Mouse (Mus musculus) MEL (cell line): ENCODE data around the gene Gnai3. TPM values are rescaled to one million over a fixed set of nuclear protein-coding genes. Genes with fewer than 3 reads are reported as not detected.

Source experiments
- DNase-seq: peaks from one replicate; pipeline ENCODE4 v3.0.0; 2011; ENCODE audit warnings: low read depth, low spot score
- H3K27ac ChIP-seq: 2 replicates; pipeline ENCODE4 v1.5.1; 2012; ENCODE audit warnings: low read depth, mild to moderate bottlenecking, control low read depth, low read length, moderate library complexity; ENCODE audit not compliant: control insufficient read depth
- H3K27me3 ChIP-seq, 2 experiments: fragments of 150-350 bp in 1 of 2; sonication (generic) in 1 of 2; 2 replicates each; pipeline ENCODE4 v1.6.1; 2012; ENCODE audit warnings: low read length in 2 of 2, mild to moderate bottlenecking in 2 of 2, improper control_type of control experiment in 1 of 2, moderate library complexity in 1 of 2; ENCODE audit not compliant: insufficient read depth in 2 of 2, control insufficient read depth in 1 of 2
- H3K36me3 ChIP-seq, 2 experiments: 2 replicates each; pipeline ENCODE4 v1.6.1; 2012 to 2014; ENCODE audit warnings: low read length in 2 of 2, improper control_type of control experiment in 1 of 2, inconsistent platforms in 1 of 2, mild to moderate bottlenecking in 1 of 2; ENCODE audit not compliant: insufficient read depth in 2 of 2, control insufficient read depth in 1 of 2
- H3K4me1 ChIP-seq, 2 experiments: fragments of 150-350 bp in 1 of 2; sonication (generic) in 1 of 2; 2 replicates each; pipeline ENCODE4 v1.6.1; 2012; ENCODE audit warnings: low read length in 2 of 2, improper control_type of control experiment in 1 of 2, mild to moderate bottlenecking in 1 of 2; ENCODE audit not compliant: insufficient read depth in 2 of 2, control insufficient read depth in 1 of 2
- H3K4me3 ChIP-seq, 2 experiments: fragments of 150-350 bp in 1 of 2; sonication (generic) in 1 of 2; 2 replicates each; pipeline ENCODE4 v1.5.1; 2012; ENCODE audit warnings: low read depth in 2 of 2, low read length in 2 of 2, mild to moderate bottlenecking in 2 of 2, moderate library complexity in 2 of 2, control low read depth in 1 of 2, improper control_type of control experiment in 1 of 2; ENCODE audit not compliant: control insufficient read depth in 1 of 2, insufficient read depth in 1 of 2
- H3K79me2 ChIP-seq: 2 replicates; pipeline ENCODE4 v1.6.1; 2012; ENCODE audit warnings: mild to moderate bottlenecking, low read length, moderate library complexity; ENCODE audit not compliant: control insufficient read depth, poor library complexity, insufficient read depth
- H3K9ac ChIP-seq: 2 replicates; pipeline ENCODE4 v1.6.1; 2012; ENCODE audit warnings: low read depth, mild to moderate bottlenecking, control low read depth, low read length, moderate library complexity; ENCODE audit not compliant: control insufficient read depth, poor library complexity, severe bottlenecking
- H3K9me3 ChIP-seq: fragments of 150-350 bp; sonication (generic); replicated peaks from 2 replicates; pipeline ENCODE4 v1.6.1; 2012; ENCODE audit warnings: mild to moderate bottlenecking, low read length, improper control_type of control experiment, moderate library complexity; ENCODE audit not compliant: insufficient read depth
- CHD1 ChIP-seq: IDR thresholded peaks from 2 replicates; pipeline ENCODE4 v1.6.1; 2012; ENCODE audit warnings: low read depth, mild to moderate bottlenecking, inconsistent platforms, low read length, improper control_type of control experiment
- CTCF ChIP-seq, 3 experiments: IDR thresholded peaks in 2 of 3; conservative IDR thresholded peaks in 1 of 3; 2 replicates each; pipeline ENCODE4 v1.5.1; 2011 to 2012; ENCODE audit warnings: low read length in 3 of 3, low read depth in 2 of 3, mild to moderate bottlenecking in 2 of 3, improper control_type of control experiment in 1 of 3, inconsistent platforms in 1 of 3, mixed read lengths in 1 of 3, moderate library complexity in 1 of 3; ENCODE audit not compliant: control insufficient read depth in 1 of 3, insufficient read depth in 1 of 3, poor library complexity in 1 of 3, severe bottlenecking in 1 of 3
- ELF1 ChIP-seq: IDR thresholded peaks from 2 replicates; pipeline ENCODE4 v1.6.1; 2014; ENCODE audit warnings: low read depth, mild to moderate bottlenecking, inconsistent platforms, low read length, improper control_type of control experiment, moderate library complexity
- EP300 ChIP-seq, 2 experiments: IDR thresholded peaks; 2 replicates each; pipeline ENCODE4 v1.6.1; 2011; ENCODE audit warnings: improper control_type of control experiment in 2 of 2, low read length in 2 of 2, low read depth in 1 of 2, mild to moderate bottlenecking in 1 of 2
- GABPA ChIP-seq: IDR thresholded peaks from 2 replicates; pipeline ENCODE4 v1.6.1; 2012; ENCODE audit warnings: low read depth, mild to moderate bottlenecking, inconsistent platforms, low read length, improper control_type of control experiment, moderate library complexity
- HCFC1 ChIP-seq: IDR thresholded peaks from 2 replicates; pipeline ENCODE4 v1.6.1; 2012; ENCODE audit warnings: low read depth, mild to moderate bottlenecking, inconsistent platforms, low read length, improper control_type of control experiment, moderate library complexity
- MAX ChIP-seq: IDR thresholded peaks from 2 replicates; pipeline ENCODE4 v1.6.1; 2011; ENCODE audit warnings: low read length, improper control_type of control experiment
- MAZ ChIP-seq: IDR thresholded peaks from 2 replicates; pipeline ENCODE4 v1.6.1; 2012; ENCODE audit warnings: low read depth, mild to moderate bottlenecking, inconsistent platforms, low read length, improper control_type of control experiment
- MEF2A ChIP-seq: IDR thresholded peaks from 2 replicates; pipeline ENCODE4 v1.6.1; 2014; ENCODE audit warnings: low read depth, mild to moderate bottlenecking, inconsistent platforms, low read length, improper control_type of control experiment; ENCODE audit not compliant: poor library complexity, insufficient replicate concordance, severe bottlenecking; ENCODE audit errors: extremely low read depth
- NELFE ChIP-seq: IDR thresholded peaks from 2 replicates; pipeline ENCODE4 v1.6.1; 2011; ENCODE audit warnings: low read depth, low read length, improper control_type of control experiment
- NRF1 ChIP-seq: IDR thresholded peaks from 2 replicates; pipeline ENCODE4 v1.6.1; 2014; ENCODE audit warnings: low read depth, mild to moderate bottlenecking, inconsistent platforms, low read length, improper control_type of control experiment, moderate library complexity; ENCODE audit not compliant: poor library complexity, insufficient read depth, severe bottlenecking
- POLR2A ChIP-seq, 2 experiments: IDR thresholded peaks; 2 replicates each; pipeline ENCODE4 v1.6.1; 2011 to 2012; ENCODE audit warnings: low read length in 2 of 2, mild to moderate bottlenecking in 2 of 2, control low read depth in 1 of 2, improper control_type of control experiment in 1 of 2, low read depth in 1 of 2, moderate library complexity in 1 of 2; ENCODE audit not compliant: control insufficient read depth in 1 of 2, insufficient read depth in 1 of 2, poor library complexity in 1 of 2
- POLR2AphosphoS2 ChIP-seq: IDR thresholded peaks from 2 replicates; pipeline ENCODE4 v1.6.1; 2011; ENCODE audit warnings: low read length, improper control_type of control experiment
- POLR2AphosphoS5 ChIP-seq: IDR thresholded peaks from 2 replicates; pipeline ENCODE4 v1.6.1; 2012; ENCODE audit warnings: low read depth, borderline replicate concordance, mild to moderate bottlenecking, inconsistent platforms, low read length, moderate library complexity, mixed read lengths
- RAD21 ChIP-seq: IDR thresholded peaks from 2 replicates; pipeline ENCODE4 v1.6.1; 2011; ENCODE audit warnings: mild to moderate bottlenecking, low read depth, low read length, improper control_type of control experiment
- RCOR1 ChIP-seq: IDR thresholded peaks from 2 replicates; pipeline ENCODE4 v1.6.1; 2012; ENCODE audit warnings: low read depth, mild to moderate bottlenecking, inconsistent platforms, low read length, improper control_type of control experiment
- SMC3 ChIP-seq: IDR thresholded peaks from 2 replicates; pipeline ENCODE4 v1.6.1; 2011; ENCODE audit warnings: low read depth, low read length, improper control_type of control experiment
- TAL1 ChIP-seq: IDR thresholded peaks from 2 replicates; pipeline ENCODE4 v1.6.1; 2012; ENCODE audit warnings: mild to moderate bottlenecking, inconsistent platforms, low read length, moderate library complexity, mixed read lengths
- TBP ChIP-seq: IDR thresholded peaks from 2 replicates; pipeline ENCODE4 v1.8.0; 2011; ENCODE audit warnings: low read depth, low read length, improper control_type of control experiment
- UBTF ChIP-seq: IDR thresholded peaks from 2 replicates; pipeline ENCODE4 v1.6.1; 2012; ENCODE audit warnings: low read depth, mild to moderate bottlenecking, inconsistent platforms, low read length, improper control_type of control experiment, moderate library complexity, borderline replicate concordance; ENCODE audit not compliant: insufficient read depth
- ZC3H11A ChIP-seq: IDR thresholded peaks from 2 replicates; pipeline ENCODE4 v1.6.1; 2012; ENCODE audit warnings: low read depth, mild to moderate bottlenecking, inconsistent platforms, low read length, improper control_type of control experiment
- ZMIZ1 ChIP-seq: IDR thresholded peaks from 2 replicates; pipeline ENCODE4 v1.6.1; 2012; ENCODE audit warnings: low read depth, mild to moderate bottlenecking, inconsistent platforms, low read length, improper control_type of control experiment, moderate library complexity
- ZNF384 ChIP-seq: IDR thresholded peaks from 2 replicates; pipeline ENCODE4 v1.6.1; 2012; ENCODE audit warnings: low read depth, mild to moderate bottlenecking, inconsistent platforms, low read length, improper control_type of control experiment
- polyA plus RNA-seq, 2 experiments: library from polyadenylated mRNA; stranded (reverse) in 1 of 2; unstranded in 1 of 2; fragments of >175 nt in 1 of 2; fragments of >200 nt in 1 of 2; gene quantifications; 2 replicates each; pipeline versions ENCODE4 v1.2.1 to v1.2.4; 2012; ENCODE audit warnings: low replicate concordance in 2 of 2, low read depth in 1 of 2; ENCODE audit not compliant: insufficient read length in 2 of 2, insufficient read depth in 1 of 2, missing spikeins in 1 of 2
- total RNA-seq: library from RNA; depleted of rRNA; stranded (reverse); fragments of 300-350 nt; gene quantifications from 2 replicates; pipeline ENCODE4 v1.2.3, GENCODE M21; 2012

The Gnai3 gene
- total and polyA plus RNA-seq, 3 experiments = 74.2 to 96.4 (median 92.1) TPM

GRCm38 (mm10) chr3:108069231-108069870 lies 76.6 kb downstream of the Gnai3 start (continued):
- TF ChIP-seq CHD1 (no peak), EP300 (IDR thresholded peaks at IDR 0.05; ENCODE audit: low read depth in 1 of 2, low read length in 2 of 2) (no peak), TBP (no peak; the same call in 1 of the 2 replicates)

- Histone ChIP-seq H3K4me1 (peaks cover 4 to 9% of the 10 kb centered on the region in 2 experiments; a peak in 3 of 4 replicates), H3K36me3 (peaks cover 0 to 7% of the 10 kb centered on the region in 2 experiments; a peak in 2 of 4 replicates), H3K27ac (no peak overlapping the region), H3K27me3 (no peaks in the 10 kb centered on the region), H3K4me3 (no peak overlapping the region), H3K9me3 (no peaks in the 10 kb centered on the region), H3K79me2 (no peaks in the 10 kb centered on the region), H3K9ac (no peak overlapping the region)
- DNase-seq = no peak
- 0 out of 2 replicates have a peak, but pooled peaks have one; percentile 1 for TF ChIP-seq NELFE
- no peak for TF ChIP-seq CTCF (IDR thresholded peaks at IDR 0.05 in 2 of 3, conservative IDR thresholded peaks at IDR 0.05 in 1 of 3; ENCODE audit: control insufficient read depth in 1 of 3, insufficient read depth in 1 of 3, low read depth in 2 of 3, low read length in 3 of 3, poor library complexity in 1 of 3, severe bottlenecking in 1 of 3)
- no peak for TF ChIP-seq SMC3
- TF ChIP-seq CHD1 = no peak
- TF ChIP-seq UBTF = no peak
- TF ChIP-seq NRF1 = no peak
- no peak for TF ChIP-seq ZMIZ1
These were observed 77.1 kb downstream of the Gnai3 start for GRCm38 (mm10) chr3:108068826-108069225.

- H3K9me3 ChIP-seq = no peaks in the 10 kb centered on the region
- no peaks in the 10 kb centered on the region for H3K27me3 ChIP-seq
- H3K27ac ChIP-seq = no peak overlapping the region
- H3K4me1 ChIP-seq = peaks cover 4 to 9% of the 10 kb centered on the region in 2 experiments; a peak in 3 of 4 replicates
- peaks cover 0 to 7% of the 10 kb centered on the region in 2 experiments; a peak in 2 of 4 replicates for H3K36me3 ChIP-seq
- H3K79me2 ChIP-seq = no peaks in the 10 kb centered on the region
- DNase-seq = no peak
- H3K4me3 ChIP-seq = no peak overlapping the region
- no peak overlapping the region for H3K9ac ChIP-seq
- TF ChIP-seq RCOR1 (no peak), TBP (no peak), HCFC1 (no peak), POLR2AphosphoS2 (no peak), NELFE (no peak), CHD1 (no peak), CTCF (IDR thresholded peaks at IDR 0.05 in 2 of 3, conservative IDR thresholded peaks at IDR 0.05 in 1 of 3; ENCODE audit: control insufficient read depth in 1 of 3, insufficient read depth in 1 of 3, low read depth in 2 of 3, low read length in 3 of 3, poor library complexity in 1 of 3, severe bottlenecking in 1 of 3) (no peak), POLR2A (IDR thresholded peaks at IDR 0.05; ENCODE audit: control insufficient read depth in 1 of 2, insufficient read depth in 1 of 2, low read depth in 1 of 2, low read length in 2 of 2, poor library complexity in 1 of 2) (no peak), UBTF (no peak), MAZ (no peak), SMC3 (no peak), RAD21 (no peak), TAL1 (no peak), MAX (no peak), ZC3H11A (no peak), ZNF384 (no peak), GABPA (no peak), POLR2AphosphoS5 (no peak), MEF2A (no peak), ELF1 (no peak)
These were observed 78.5 kb downstream of the Gnai3 start for GRCm38 (mm10) chr3:108067370-108067934.
